Mouse (Mus musculus) liver, embryonic 11.5 days (tissue): ENCODE data around the gene Plscr3. TPM values are rescaled to one million over a fixed set of nuclear protein-coding genes. Genes with fewer than 3 reads are reported as not detected.
"Not testable (repeated sequence)": the region's sequence is repeated elsewhere in the genome, so short reads cannot be mapped to it uniquely, and the experiment has no call there.

Source experiments
- ATAC-seq: fragments of 200-750 bp; cut with Nextera tagmentation; replicated peaks from 2 replicates; pipeline ENCODE4 v1.8.0; 2017; ENCODE audit warnings: moderate number of reproducible peaks, mild to moderate bottlenecking, moderate TSS enrichment, moderate library complexity; ENCODE audit not compliant: low FRiP score
- DNase-seq: peaks from one replicate; pipeline ENCODE4 v3.0.0-alpha.2; 2017; ENCODE audit warnings: low spot score
- H3K27ac ChIP-seq: fragments of 300-500 bp; sonication (generic); 2 replicates; pipeline ENCODE4 v1.5.1; 2014; ENCODE audit warnings: mild to moderate bottlenecking, low read depth, low read length, control low read depth
- H3K27me3 ChIP-seq: fragments of 300-500 bp; sonication (generic); replicated peaks from 2 replicates; pipeline ENCODE4 v1.6.1; 2014; ENCODE audit warnings: low read length, mixed read lengths; ENCODE audit not compliant: control insufficient read depth, insufficient read depth
- H3K36me3 ChIP-seq: fragments of 300-500 bp; sonication (generic); 2 replicates; pipeline ENCODE4 v1.6.1; 2014; ENCODE audit warnings: mild to moderate bottlenecking, low read length, moderate library complexity, mixed read lengths; ENCODE audit not compliant: control insufficient read depth, insufficient read depth
- H3K4me1 ChIP-seq: fragments of 300-500 bp; sonication (generic); replicated peaks from 2 replicates; pipeline ENCODE4 v1.6.1; 2014; ENCODE audit warnings: low read length, mixed read lengths; ENCODE audit not compliant: control insufficient read depth, insufficient read depth
- H3K4me2 ChIP-seq: fragments of 300-500 bp; sonication (generic); 2 replicates; pipeline ENCODE4 v1.6.1; 2014; ENCODE audit warnings: mild to moderate bottlenecking, control low read depth, moderate library complexity
- H3K4me3 ChIP-seq: fragments of 300-500 bp; sonication (generic); 2 replicates; pipeline ENCODE4 v1.5.1; 2014; ENCODE audit warnings: low read depth, low read length, control low read depth
- H3K9ac ChIP-seq: fragments of 300-500 bp; sonication (generic); 2 replicates; pipeline ENCODE4 v1.6.1; 2014; ENCODE audit warnings: low read depth, low read length, control low read depth
- H3K9me3 ChIP-seq: fragments of 300-500 bp; sonication (generic); 2 replicates; pipeline ENCODE4 v1.6.1; 2016; ENCODE audit warnings: low read length, inconsistent platforms, mixed read lengths; ENCODE audit not compliant: control insufficient read depth
- WGBS: fragments of 180-500 bp; shearing (Covaris S2); extraction: QIAGEN DNeasy Blood & Tissue Kit; methylation state at CpG from one replicate; pipeline ENCODE4 v1.1.7; 2014; 5-methylcytosine and 5-hydroxymethylcytosine counted together
- polyA plus RNA-seq: library from polyadenylated mRNA; unstranded; fragments of >200 nt; fragmentation: Nextera tagmentation; extraction: Ambion mirVana; gene quantifications from 2 replicates; pipeline ENCODE4 v1.2.1, GENCODE M21; 2014

Gene Plscr3
- polyA plus RNA-seq, 1 experiment from 2014 or later = 63.5 TPM

GRCm38 (mm10) chr11:69849884-69850283 is 3.7 kb downstream of the Plscr3 start:
- H3K9ac ChIP-seq = no peak overlapping the region
- no peak for DNase-seq
- no peak overlapping the region for H3K4me3 ChIP-seq
- peak overlapping the region; percentile 21; the same call in 1 of the 2 replicates for H3K27ac ChIP-seq
- H3K9me3 ChIP-seq = no peaks in the 10 kb centered on the region
- H3K27me3 ChIP-seq = no peaks in the 10 kb centered on the region
- peaks cover 24% of the 10 kb centered on the region for H3K36me3 ChIP-seq
- no peak overlapping the region for H3K4me2 ChIP-seq
- H3K4me1 ChIP-seq = peaks cover 56% of the 10 kb centered on the region
- 89% methylated on average over 15 of the region's 15 CpGs for WGBS
- ATAC-seq = no peak

- DNase-seq (no peak), ATAC-seq (no peak)
- peaks cover 24% of the 10 kb centered on the region for H3K36me3 ChIP-seq
- peak overlapping the region; percentile 21; the same call in 1 of the 2 replicates for H3K27ac ChIP-seq
- H3K27me3 ChIP-seq = no peaks in the 10 kb centered on the region
- no peaks in the 10 kb centered on the region for H3K9me3 ChIP-seq
- H3K9ac ChIP-seq = no peak overlapping the region
- WGBS = 72% methylated on average over 8 of the region's 8 CpGs
- no peak overlapping the region for H3K4me3 ChIP-seq
- no peak overlapping the region; the same call in 1 of the 2 replicates for H3K4me2 ChIP-seq
- peaks cover 60% of the 10 kb centered on the region for H3K4me1 ChIP-seq
Measured at GRCm38 (mm10) chr11:69850754-69851153, 4.6 kb downstream of the Plscr3 start.

GRCm38 (mm10) chr11:69853994-69854393 is 7.8 kb downstream of the Plscr3 start:
- peak overlapping the region; percentile 52 for H3K4me2 ChIP-seq
- peaks cover 16% of the 10 kb centered on the region for H3K27me3 ChIP-seq
- H3K4me3 ChIP-seq = peak overlapping the region; percentile 21; the same call in 1 of the 2 replicates
- peak overlapping the region; percentile 4 for H3K9ac ChIP-seq
- 43% methylated on average over 7 of the region's 7 CpGs for WGBS
- peaks cover 20% of the 10 kb centered on the region for H3K36me3 ChIP-seq
- no peaks in the 10 kb centered on the region for H3K9me3 ChIP-seq
- peak overlapping the region; percentile 94 for H3K27ac ChIP-seq
- ATAC-seq (peak; percentile 93), DNase-seq (peak; percentile 65)
- peaks cover 45% of the 10 kb centered on the region for H3K4me1 ChIP-seq

- H3K36me3 ChIP-seq = peaks cover 13% of the 10 kb centered on the region
- ATAC-seq (no peak), DNase-seq (no peak)
- peaks cover 45% of the 10 kb centered on the region for H3K4me1 ChIP-seq
- peaks cover 19% of the 10 kb centered on the region for H3K27me3 ChIP-seq
- peak overlapping the region; percentile 49 for H3K4me2 ChIP-seq
- no peaks in the 10 kb centered on the region for H3K9me3 ChIP-seq
- peak overlapping the region; percentile 94 for H3K27ac ChIP-seq
- no peak overlapping the region; the same call in 1 of the 2 replicates for H3K9ac ChIP-seq
- H3K4me3 ChIP-seq = no peak overlapping the region
- WGBS = 67% methylated on average over 10 of the region's 10 CpGs
Measured at GRCm38 (mm10) chr11:69854680-69855079, 8.5 kb downstream of the Plscr3 start.

GRCm38 (mm10) chr11:69855347-69855746 is 9.2 kb downstream of the Plscr3 start:
- Histone ChIP-seq H3K4me2 (peak overlapping the region; percentile 49), H3K27ac (peak overlapping the region; percentile 94), H3K9me3 (no peaks in the 10 kb centered on the region), H3K4me1 (peaks cover 42% of the 10 kb centered on the region), H3K27me3 (peaks cover 23% of the 10 kb centered on the region), H3K36me3 (peaks cover 11% of the 10 kb centered on the region), H3K9ac (peak overlapping the region; percentile 22; the same call in 1 of the 2 replicates), H3K4me3 (no peak overlapping the region)
- peak; percentile 53 for DNase-seq
- 28% methylated on average over 16 of the region's 16 CpGs for WGBS
- peak; percentile 45 for ATAC-seq

- 30% methylated on average over 29 of the region's 30 CpGs for WGBS
- H3K4me2 ChIP-seq = peak within 1 kb of the TSS; percentile 38; the same call in 1 of the 2 replicates
Measured at GRCm38 (mm10) chr11:69858113-69858998, 12.2 kb downstream of the Plscr3 start, which contains the start of gene Tnk1. Gene Tnk1 (minus strand): TSS chr11:69858730.

GRCm38 (mm10) chr11:69863729-69864128 is 17.6 kb downstream of the Plscr3 start:
- Histone ChIP-seq H3K9ac (peak overlapping the region; percentile 55; the same call in 1 of the 2 replicates), H3K4me2 (peak overlapping the region; percentile 33), H3K4me1 (peaks cover 15% of the 10 kb centered on the region)
- not testable (repeated sequence) for H3K27me3 ChIP-seq, H3K9me3 ChIP-seq, H3K36me3 ChIP-seq, DNase-seq, H3K27ac ChIP-seq, H3K4me3 ChIP-seq
- WGBS = 64% methylated on average over 3 of the region's 3 CpGs
- peak; percentile 54; the same call in 1 of the 2 replicates for ATAC-seq

More at GRCm38 (mm10) chr11:69858113-69858998, 12.2 kb downstream of the Plscr3 start, which contains the start of gene Tnk1:
- no peaks in the 10 kb centered on the region for H3K36me3 ChIP-seq
- ATAC-seq = no peak
- 0 out of 2 replicates have a peak within 1 kb of the TSS, but pooled peaks have one; percentile 12 for H3K4me3 ChIP-seq
- H3K9me3 ChIP-seq = no peaks in the 10 kb centered on the region
- peaks cover 23% of the 10 kb centered on the region for H3K27me3 ChIP-seq
- peaks cover 21% of the 10 kb centered on the region for H3K4me1 ChIP-seq
- DNase-seq = no peak
- H3K9ac ChIP-seq = no peak within 1 kb of the TSS
- H3K27ac ChIP-seq = no peak within 1 kb of the TSS

- Histone ChIP-seq H3K27ac (peak overlapping the region; percentile 76), H3K4me1 (peaks cover 15% of the 10 kb centered on the region), H3K4me3 (no peak overlapping the region), H3K9ac (peak overlapping the region; percentile 55), H3K4me2 (peak overlapping the region; percentile 33), H3K36me3 (no peaks in the 10 kb centered on the region), H3K27me3 (peaks cover 4% of the 10 kb centered on the region; the same call in 1 of the 2 replicates), H3K9me3 (no peaks in the 10 kb centered on the region)
- 41% methylated on average over 8 of the region's 8 CpGs for WGBS
- no peak for ATAC-seq
- DNase-seq = no peak
Measured at GRCm38 (mm10) chr11:69864138-69864860, 18.1 kb downstream of the Plscr3 start.
